Mouse (Mus musculus): Measurements from ENCODE around the gene Man2c1.

The Man2c1 gene

DNA sequence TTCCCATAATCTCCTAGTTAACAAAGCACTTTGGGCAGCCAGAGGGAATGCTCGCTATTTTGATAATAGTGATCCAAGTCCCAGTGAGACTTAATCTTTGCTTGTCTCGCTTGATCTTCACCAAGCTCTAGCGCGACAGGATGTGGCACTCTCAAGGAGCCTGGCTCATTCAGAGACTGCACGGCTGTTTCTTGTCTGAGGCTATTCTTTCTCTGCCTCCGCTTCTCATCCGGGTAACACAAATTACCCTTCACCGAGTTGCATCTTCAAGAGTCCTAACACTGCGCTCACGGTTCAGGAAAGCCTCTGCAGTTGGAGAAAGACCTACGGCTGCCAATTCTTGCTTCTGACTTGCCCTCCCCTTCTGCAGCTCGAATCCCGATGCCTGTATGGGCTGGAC lies 27.0 kb downstream of the Man2c1 start:
- DNase-seq (ENCODE audit: low read depth, low spot score), result peak; percentile 71

DNA sequence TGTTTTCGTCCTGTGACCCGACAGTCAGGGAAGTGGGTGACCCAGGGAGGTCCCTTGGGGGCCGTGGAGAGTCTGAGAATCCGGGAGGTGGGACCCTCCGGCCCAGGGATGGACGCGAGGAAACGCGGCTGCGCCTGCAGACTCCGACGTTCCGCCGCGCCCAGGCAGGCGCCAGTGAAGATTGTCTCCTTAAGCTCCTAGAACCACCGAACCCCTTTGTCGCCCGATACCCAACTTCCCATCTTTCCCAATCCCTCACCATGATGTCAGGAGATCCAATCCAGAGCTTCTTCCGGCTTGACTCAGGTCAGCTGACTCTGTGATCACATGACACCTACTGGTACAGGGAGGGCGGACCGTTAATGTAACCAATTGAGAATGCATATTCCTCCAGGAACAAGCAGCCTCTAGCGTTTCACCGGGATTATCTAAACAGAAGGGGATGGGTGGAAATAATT lies 27.6 kb downstream of the Man2c1 start, which contains the start of gene Commd4:
Commd4 (minus strand) TSS at position 319 of the 458 bp plus-strand sequence.
- DNase-seq (ENCODE audit: low read depth, low spot score), result peak; percentile 93

DNA sequence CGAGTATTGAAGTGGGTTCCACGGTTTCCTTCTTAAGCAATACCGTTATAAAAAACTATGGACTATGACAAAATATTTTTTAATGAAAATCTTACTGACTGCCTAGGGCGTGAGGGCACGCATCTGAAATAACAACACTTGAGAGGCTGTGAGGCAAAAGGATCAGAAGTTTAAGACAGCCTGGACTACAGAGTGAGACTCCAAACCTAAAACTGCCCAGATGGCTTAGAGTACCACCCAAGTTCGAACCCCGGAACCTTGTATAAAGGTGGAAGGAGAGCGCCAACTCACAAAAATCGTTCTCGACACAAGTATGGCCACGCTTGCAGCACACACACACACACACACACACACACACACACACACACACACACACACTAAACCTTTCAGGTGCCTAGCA lies 28.0 kb downstream of the Man2c1 start:
- DNase-seq (ENCODE audit: low read depth, low spot score), result no peak

DNA sequence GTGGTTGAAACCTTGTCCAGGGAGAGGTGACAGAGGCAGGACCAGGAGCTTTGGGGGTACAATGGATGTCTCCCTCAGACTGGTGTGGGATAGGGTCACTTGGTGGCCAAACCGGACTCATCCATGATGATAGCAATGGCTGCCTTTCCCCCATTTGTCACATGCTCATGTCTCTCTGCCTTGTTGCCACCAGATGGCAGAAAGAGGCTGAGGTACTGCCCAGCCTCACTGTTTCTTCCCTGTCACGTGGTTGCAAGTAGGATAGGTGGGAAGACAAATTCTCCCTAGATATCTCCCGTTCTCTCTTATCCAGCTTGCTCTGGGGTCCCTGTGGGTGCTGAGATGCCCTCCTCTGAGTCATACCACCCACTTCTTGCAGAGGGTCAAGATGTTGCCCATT lies 32.0 kb downstream of the Man2c1 start:
- DNase-seq (ENCODE audit: low read depth, low spot score), result no peak

DNA sequence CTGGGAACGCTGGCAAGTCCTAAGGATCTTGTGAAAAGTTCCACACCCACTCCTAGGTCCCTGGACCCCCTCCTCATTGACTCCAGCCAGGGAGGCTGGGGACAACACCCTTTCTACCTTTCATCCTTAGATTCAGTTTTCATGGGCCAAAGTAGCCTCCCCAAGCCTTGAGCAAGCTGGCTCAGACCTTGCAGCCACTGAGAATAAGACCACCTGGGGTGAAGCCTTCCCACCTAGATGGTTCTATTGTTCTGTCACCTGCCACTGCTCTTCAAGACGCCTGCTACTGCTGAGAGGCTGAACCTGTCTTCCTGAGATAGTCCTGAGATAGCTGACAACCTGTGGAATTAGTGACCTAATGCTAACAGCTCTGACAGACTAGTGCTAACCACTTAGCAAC lies 32.6 kb downstream of the Man2c1 start:
- DNase-seq (ENCODE audit: low read depth, low spot score), result no peak

DNA sequence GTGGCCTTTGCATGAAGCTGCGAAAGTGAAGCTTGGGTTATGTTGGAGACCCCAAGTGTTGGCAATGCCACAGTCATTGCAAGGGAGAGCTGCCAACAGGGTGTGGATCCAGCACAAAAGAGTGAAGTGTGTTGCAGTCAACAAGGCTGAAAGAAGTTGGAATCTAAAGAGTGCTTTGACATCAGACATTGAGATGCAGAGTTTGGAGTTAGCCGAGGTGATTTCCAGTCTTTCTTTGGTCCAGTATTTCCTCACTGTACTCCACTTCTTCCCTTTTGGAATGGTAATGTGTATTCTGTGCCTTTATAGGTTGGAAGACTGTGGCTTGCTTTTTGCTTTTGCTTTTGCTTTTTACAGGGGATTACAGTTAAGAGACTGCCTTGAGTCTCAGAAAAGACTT lies 35.7 kb downstream of the Man2c1 start:
- no peak for DNase-seq (ENCODE audit: low read depth, low spot score)

DNA sequence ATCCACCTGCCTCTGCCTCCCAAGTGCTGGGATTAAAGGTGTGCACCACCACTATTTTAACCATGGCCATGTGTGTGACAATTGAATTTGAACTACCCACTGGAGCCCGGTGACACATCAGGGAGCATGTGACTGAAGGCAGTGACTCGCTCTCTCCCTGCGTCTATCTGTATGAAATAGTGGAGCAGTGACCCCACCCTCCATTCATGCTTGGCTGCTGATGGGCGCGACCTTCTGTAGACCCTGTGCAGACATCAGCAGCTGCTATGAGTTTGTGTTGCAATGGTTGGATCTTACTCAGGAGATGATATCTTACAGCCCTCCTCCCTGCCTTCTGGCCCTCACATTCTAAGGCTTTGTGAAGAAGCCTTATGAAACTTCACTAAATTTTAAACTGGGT lies 37.9 kb downstream of the Man2c1 start:
- no peak for DNase-seq (ENCODE audit: low read depth, low spot score)

Measured in CD4-positive, CD25-positive, alpha-beta regulatory T cell, adult 2 months (primary cell).